Mouse (Mus musculus): ENCODE measurements at regions not wholly inside any gene's neighbourhood (a gene's known extent, or its start where the extent isn't known, plus 50 kb on each side); places are given as distances from the start of the nearest gene placed in this dataset.

GRCm38 (mm10) chrX:145848937-145849783 lies 344.2 kb upstream of the Amot start:
- Histone ChIP-seq H3K4me3 (replicated peaks; ENCODE audit: insufficient read depth, low read depth, low read length) (no peak overlapping the region), H3K27me3 (ENCODE audit: control insufficient read depth, insufficient read depth, low read length) (no peaks in the 10 kb centered on the region), H3K27ac (ENCODE audit: insufficient read depth, low read length) (no peak overlapping the region), H3K4me1 (ENCODE audit: control insufficient read depth, insufficient read depth, low read length) (no peaks in the 10 kb centered on the region)
- no peak for TF ChIP-seq POLR2A (IDR thresholded peaks at IDR 0.05; ENCODE audit: borderline replicate concordance, insufficient read depth, low read length)
- TF ChIP-seq CTCF (IDR thresholded peaks at IDR 0.05; ENCODE audit: borderline replicate concordance, insufficient read depth, low read depth, low read length) = no peak
- 16% methylated on average over 13 of the region's 13 CpGs for WGBS
- DNase-seq = peak; percentile 27 to 47

- WGBS = 77% methylated on average over 1 of the region's 1 CpGs
- Histone ChIP-seq H3K4me1 (ENCODE audit: control insufficient read depth, insufficient read depth, low read length) (no peaks in the 10 kb centered on the region), H3K27ac (ENCODE audit: insufficient read depth, low read length) (no peak overlapping the region), H3K27me3 (ENCODE audit: control insufficient read depth, insufficient read depth, low read length) (no peaks in the 10 kb centered on the region), H3K4me3 (replicated peaks; ENCODE audit: insufficient read depth, low read depth, low read length) (no peak overlapping the region)
- DNase-seq = no peak
- TF ChIP-seq POLR2A (IDR thresholded peaks at IDR 0.05; ENCODE audit: borderline replicate concordance, insufficient read depth, low read length) = no peak
- no peak for TF ChIP-seq CTCF (IDR thresholded peaks at IDR 0.05; ENCODE audit: borderline replicate concordance, insufficient read depth, low read depth, low read length)
Observed at GRCm38 (mm10) chrX:145833106-145833505, 328.1 kb upstream of the Amot start.

GRCm38 (mm10) chrX:145812995-145813394 lies 308.0 kb upstream of the Amot start:
- 89% methylated on average over 1 of the region's 1 CpGs for WGBS
- TF ChIP-seq CTCF (IDR thresholded peaks at IDR 0.05; ENCODE audit: borderline replicate concordance, insufficient read depth, low read depth, low read length) (no peak), POLR2A (IDR thresholded peaks at IDR 0.05; ENCODE audit: borderline replicate concordance, insufficient read depth, low read length) (no peak)

More at GRCm38 (mm10) chrX:145812995-145813394, 308.0 kb upstream of the Amot start:
- H3K27me3 ChIP-seq (ENCODE audit: control insufficient read depth, insufficient read depth, low read length) = no peaks in the 10 kb centered on the region
- H3K27ac ChIP-seq (ENCODE audit: insufficient read depth, low read length) = no peak overlapping the region
- no peak for DNase-seq
- H3K4me1 ChIP-seq (ENCODE audit: control insufficient read depth, insufficient read depth, low read length) = no peaks in the 10 kb centered on the region
- no peak overlapping the region for H3K4me3 ChIP-seq (replicated peaks; ENCODE audit: insufficient read depth, low read depth, low read length)
